Mouse (Mus musculus): Measurements from ENCODE around the gene Acot13. TPM values are rescaled to one million over a fixed set of nuclear protein-coding genes. Genes with fewer than 3 reads are reported as not detected.
"Not testable (repeated sequence)": the region's sequence is repeated elsewhere in the genome, so short reads cannot be mapped to it uniquely, and the experiment has no call there.

Acot13 gene
- total RNA-seq, 1 experiment from 2014 or later: 135 TPM

GRCm38 (mm10) chr13:24786014-24786490, 45.3 kb downstream of the Acot13 start:
- peak; percentile 30 for DNase-seq

DNA sequence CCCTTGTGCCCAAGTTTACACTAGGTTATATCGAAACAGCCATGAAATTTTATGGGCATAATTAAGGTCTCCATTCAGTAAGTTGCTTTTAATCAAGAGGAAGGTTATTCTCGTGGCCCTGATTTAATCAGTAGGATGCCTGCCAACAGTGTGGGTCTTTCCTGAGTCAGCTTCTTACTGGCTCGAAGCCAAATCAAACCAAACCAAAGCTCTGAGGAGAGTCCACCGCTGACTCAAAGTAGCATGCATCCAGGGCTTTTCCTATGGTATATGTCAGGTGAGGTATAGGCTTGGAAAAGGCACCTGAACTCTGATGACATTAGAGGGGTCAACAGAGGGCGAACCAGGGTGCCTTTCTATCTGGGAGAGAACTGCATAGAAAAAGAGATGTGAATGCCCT, 49.4 kb downstream of the Acot13 start:
- DNase-seq: peak; percentile 75

- no peak for DNase-seq
Observed at GRCm38 (mm10) chr13:24778706-24779380, 52.5 kb downstream of the Acot13 start.

GRCm38 (mm10) chr13:24778026-24778425, 53.3 kb downstream of the Acot13 start:
- DNase-seq: no peak

GRCm38 (mm10) chr13:24776146-24776844, 55.0 kb downstream of the Acot13 start:
- DNase-seq: peak; percentile 82

DNA sequence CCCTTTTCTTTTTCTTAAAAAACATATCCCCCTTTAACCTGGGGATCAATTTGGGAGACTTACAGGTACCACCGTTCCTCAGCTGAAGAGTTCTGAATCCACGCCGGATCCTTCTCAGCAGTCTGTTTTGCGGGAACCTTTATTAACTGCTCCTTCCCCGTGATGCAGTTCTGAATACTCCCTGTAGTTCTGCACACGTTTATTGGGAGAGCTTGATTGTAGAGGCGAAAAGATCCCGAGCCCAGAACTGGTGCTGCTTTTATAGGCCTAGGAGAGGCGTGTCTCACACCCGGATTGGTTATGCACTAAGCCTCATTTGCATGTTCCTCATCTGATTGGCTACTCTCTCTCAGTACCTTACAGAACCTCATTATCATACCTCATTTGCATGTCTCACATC, 59.9 kb downstream of the Acot13 start:
- not testable (repeated sequence) for DNase-seq

Other genes with a start within 250 kb of the Acot13 start
- 3.4 and 20.0 TPM in 2 replicates for gene Ripor2, start 249.4 kb downstream of the Acot13 start, total RNA-seq (2021)
- gene Armh2, start 90.3 kb downstream of the Acot13 start, total RNA-seq (2021): not detected in 2 replicates
- gene Gmnn, start 69.6 kb downstream of the Acot13 start, total RNA-seq (2021): 19.3 and 21.8 TPM in 2 replicates
- gene BC005537, start 29.9 kb downstream of the Acot13 start, total RNA-seq (2021): 168 and 171 TPM in 2 replicates
- gene Tdp2, start 139 bp upstream of the Acot13 start, total RNA-seq (2021): 24.3 and 26.0 TPM in 2 replicates
- 0.83 and 1.3 TPM in 2 replicates for gene D130043K22Rik, start 13.6 kb upstream of the Acot13 start, total RNA-seq (2021)
- gene Aldh5a1, start 106.1 kb upstream of the Acot13 start, total RNA-seq (2021): 13.6 and 18.5 TPM in 2 replicates
- 5.1 and 13.5 TPM in 2 replicates for gene Gpld1, start 111.6 kb upstream of the Acot13 start, total RNA-seq (2021)
- 59.0 and 63.1 TPM in 2 replicates for gene Mrs2, start 188.8 kb upstream of the Acot13 start, total RNA-seq (2021)
- 0.04 and 0.33 TPM in 2 replicates for gene Dcdc2a, start 224.5 kb upstream of the Acot13 start, total RNA-seq (2021)